Mouse (Mus musculus) adrenal gland, adult 2 months (tissue): ENCODE results near the gene Ctcfl. TPM values are rescaled to one million over a fixed set of nuclear protein-coding genes. Genes with fewer than 3 reads are reported as not detected.
"Not testable (repeated sequence)": the region's sequence is repeated elsewhere in the genome, so short reads cannot be mapped to it uniquely, and the experiment has no call there.

Source experiments
- DNase-seq: peaks from one replicate; pipeline ENCODE4 v3.0.0; 2021
- polyA plus RNA-seq: library from polyadenylated mRNA; depleted of rRNA; stranded (reverse); fragments of >200 nt; gene quantifications from 2 replicates; pipeline ENCODE4 v1.2.3, GENCODE M21; 2012
- total RNA-seq, 2 experiments: library from RNA; stranded (reverse); gene quantifications; 2 replicates each; pipeline ENCODE4 v1.2.3; 2021

Ctcfl gene
- total and polyA plus RNA-seq, 3 experiments: 0.10 to 0.12 TPM; not detected in 1

- DNase-seq: peak; percentile 67
Measured at GRCm38 (mm10) chr2:173143611-173144010, 24.3 kb upstream of the Ctcfl start.

- no peak for DNase-seq
Measured at GRCm38 (mm10) chr2:173138323-173139239, 19.3 kb upstream of the Ctcfl start.

GRCm38 (mm10) chr2:173134695-173135094, 15.4 kb upstream of the Ctcfl start:
- DNase-seq: no peak

DNA sequence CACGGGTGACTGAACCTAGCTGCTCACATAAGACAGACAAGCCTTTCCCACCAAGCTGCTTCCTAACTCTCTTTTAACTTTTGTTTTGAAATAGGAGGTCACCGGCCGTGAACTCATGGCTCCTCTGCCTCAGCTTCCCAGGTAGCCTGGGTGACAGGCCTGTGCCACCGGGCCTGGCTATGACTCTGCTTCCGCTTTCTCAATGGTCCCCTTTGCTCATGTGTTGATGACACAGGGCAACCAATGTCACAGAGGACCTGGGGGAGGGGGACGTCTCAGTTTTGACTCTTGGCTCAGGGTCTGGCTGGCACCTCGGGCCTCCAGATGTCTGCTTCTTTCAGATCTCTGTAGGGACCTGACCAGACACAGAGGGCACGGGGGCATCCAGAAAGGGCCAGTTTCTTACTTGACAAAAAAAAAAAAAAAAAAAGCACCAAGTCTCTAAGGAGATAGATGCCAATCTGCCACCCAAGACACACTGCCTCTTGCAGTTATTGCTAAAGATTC, 13.5 kb upstream of the Ctcfl start:
- DNase-seq: peak; percentile 33

- no peak for DNase-seq
Measured at GRCm38 (mm10) chr2:173132262-173132661, 12.9 kb upstream of the Ctcfl start.

DNA sequence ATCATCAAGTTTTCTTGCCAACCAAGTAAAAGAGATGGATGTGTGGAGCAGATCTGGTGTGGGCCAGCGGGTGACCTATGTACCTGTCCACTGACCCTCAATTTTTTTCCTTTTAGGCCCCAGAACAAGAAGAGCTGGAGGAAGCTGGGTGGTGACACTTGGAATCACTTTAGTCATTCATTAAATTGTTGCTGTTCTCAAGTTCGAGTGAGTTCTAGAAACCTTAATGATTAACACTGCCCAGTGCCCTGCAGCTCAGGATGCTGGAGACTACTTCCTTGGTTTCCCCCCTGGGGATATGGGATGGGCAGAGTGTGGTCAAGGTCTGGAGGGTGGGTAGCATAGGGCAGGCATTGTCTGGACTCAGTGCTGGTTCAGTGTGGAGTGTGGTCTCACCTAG, 9.8 kb upstream of the Ctcfl start:
- DNase-seq: no peak

- no peak for DNase-seq
Measured at GRCm38 (mm10) chr2:173126386-173126785, 7.1 kb upstream of the Ctcfl start.

DNA sequence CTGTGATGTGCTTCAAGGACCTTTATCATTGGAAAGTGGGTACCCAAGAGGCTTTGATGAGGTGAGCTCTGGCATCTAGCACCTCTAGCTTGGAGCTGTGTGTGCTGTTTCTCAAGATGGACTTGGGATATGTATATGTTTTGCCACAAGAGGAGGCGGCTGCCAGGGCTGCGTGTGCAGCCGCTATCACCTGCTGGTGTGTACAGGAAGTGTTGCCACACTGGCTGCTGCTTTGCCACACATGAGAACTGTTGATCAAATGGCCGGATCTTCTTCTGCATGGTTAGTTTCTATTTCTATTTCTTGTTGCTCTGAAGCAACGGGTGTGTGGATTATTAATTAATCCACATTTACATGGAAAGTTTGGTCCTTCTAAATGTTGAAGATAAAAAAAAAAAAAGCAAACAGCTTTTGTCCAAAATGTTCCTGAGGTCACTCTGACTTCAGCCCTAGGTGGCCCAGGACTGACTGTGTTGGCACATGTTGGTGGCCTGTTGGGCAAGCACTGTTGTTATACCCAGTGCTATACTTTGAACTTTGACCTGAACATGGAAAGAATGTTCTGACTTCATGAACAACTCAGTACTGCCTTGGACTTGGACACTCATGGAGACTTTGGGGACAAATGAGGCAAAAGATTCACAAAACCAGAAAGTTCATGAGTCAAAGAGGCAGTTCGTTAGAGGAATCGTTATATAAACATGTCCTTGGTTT, 4.9 kb upstream of the Ctcfl start:
- DNase-seq: no peak

DNA sequence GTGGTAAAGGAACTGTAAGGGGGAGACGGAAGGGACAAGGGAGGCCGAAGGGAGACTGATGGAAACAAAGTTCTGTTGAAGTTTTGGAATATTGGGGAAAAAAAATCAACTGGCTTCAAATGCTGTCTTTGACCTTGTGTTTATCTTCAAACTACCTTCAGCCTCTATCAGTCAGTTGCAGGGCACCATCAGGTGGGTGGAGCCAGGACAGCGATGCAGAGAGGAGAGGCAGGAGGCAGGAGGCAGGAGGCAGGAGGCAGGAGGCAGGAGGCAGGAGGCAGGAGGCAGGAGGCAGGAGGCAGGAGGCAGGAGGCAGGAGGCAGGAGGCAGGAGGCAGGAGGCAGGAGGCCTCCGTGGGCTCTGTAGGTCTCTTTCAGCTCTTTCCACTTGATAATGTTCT, 792 bp upstream of the Ctcfl start:
- DNase-seq: not testable (repeated sequence)

GRCm38 (mm10) chr2:173113796-173114195, 5.5 kb downstream of the Ctcfl start:
- DNase-seq: not testable (repeated sequence)

DNA sequence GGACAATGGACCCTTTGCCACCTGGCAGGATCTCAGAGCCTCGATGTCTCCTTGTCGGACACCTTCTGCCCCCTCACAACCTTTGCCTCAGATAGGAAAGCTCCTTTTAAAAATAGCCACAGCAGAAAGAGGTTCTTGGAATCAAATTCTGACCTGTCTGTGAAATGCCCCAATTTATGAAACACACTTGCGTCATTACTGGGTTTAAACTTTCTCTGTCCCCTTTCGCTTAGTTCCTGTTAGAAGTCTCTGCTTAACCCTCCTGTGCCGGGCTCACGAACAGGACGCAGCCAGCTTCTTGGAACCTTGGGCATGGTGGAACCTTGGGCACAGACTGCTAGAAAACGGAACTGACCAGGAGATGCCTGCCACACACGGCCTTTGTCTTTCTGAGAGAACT, 8.8 kb downstream of the Ctcfl start:
- peak; percentile 24 for DNase-seq

DNA sequence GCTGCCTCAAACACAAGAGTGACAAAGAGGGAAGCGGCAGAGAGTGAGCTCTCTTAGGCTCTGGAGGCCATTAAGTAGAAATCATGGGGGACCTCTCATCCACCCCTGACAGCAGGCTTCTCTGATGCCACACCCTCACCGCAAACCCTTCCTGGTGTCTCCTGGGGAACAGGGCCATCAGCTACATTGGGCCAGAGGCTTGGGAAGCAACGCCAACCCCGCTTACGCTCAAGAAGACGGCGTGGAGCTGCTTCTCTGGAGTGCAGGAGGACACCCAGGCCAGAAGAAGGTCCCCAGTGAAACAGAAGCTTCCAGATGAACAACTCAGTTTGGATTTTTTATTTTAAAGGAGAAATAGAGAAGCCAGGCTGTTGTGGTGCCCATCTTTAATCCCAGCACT, 9.8 kb downstream of the Ctcfl start:
- DNase-seq: no peak

GRCm38 (mm10) chr2:173108509-173109190, 10.7 kb downstream of the Ctcfl start:
- DNase-seq: no peak

DNA sequence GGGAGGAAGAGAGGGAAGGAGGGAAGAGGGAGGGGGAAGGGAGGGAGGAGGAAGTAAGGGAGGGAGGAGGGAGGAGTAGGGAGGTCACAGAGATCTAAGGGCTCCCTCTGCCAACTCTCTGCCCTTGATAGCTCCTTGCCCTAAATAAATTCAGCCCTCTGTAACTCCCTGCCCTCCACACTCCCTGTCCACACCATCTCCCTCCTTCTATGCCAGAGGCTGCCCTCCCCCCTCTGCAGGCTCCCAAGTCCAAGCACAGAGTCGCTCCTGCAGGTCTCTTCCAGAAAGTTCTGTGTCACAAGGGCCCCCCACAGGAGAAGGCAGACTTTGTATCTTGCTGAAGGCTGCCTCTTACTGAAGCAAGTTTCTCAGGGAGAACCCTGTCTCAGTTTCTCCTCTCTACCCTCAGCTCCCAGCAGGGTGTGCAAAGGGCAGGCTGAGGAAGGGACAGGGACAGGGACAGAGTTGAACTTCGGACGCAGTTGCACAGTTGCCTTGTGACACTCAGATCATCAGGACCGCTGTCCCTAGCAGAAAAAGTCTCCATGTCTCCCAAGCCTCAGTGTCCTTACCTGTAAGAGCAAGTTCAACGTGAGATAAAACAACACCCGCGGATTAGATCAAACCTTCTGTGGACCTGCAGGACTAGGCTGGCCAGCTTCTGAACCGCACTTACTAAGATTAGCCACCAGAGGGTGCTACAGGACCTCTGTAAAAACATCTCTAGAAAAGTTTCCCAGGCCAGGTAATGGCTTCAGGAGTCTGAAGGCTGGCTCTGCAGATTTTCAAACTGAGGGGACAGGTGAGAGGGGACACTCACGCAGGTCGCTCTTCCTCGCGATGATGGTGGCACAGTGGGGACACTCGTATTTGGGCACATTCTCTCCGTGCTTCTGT, 12.2 kb downstream of the Ctcfl start:
- DNase-seq: peak; percentile 61

- DNase-seq: no peak
Measured at GRCm38 (mm10) chr2:173106409-173106808, 12.9 kb downstream of the Ctcfl start.

GRCm38 (mm10) chr2:173097337-173097736, 22.0 kb downstream of the Ctcfl start:
- DNase-seq: not testable (repeated sequence)

DNA sequence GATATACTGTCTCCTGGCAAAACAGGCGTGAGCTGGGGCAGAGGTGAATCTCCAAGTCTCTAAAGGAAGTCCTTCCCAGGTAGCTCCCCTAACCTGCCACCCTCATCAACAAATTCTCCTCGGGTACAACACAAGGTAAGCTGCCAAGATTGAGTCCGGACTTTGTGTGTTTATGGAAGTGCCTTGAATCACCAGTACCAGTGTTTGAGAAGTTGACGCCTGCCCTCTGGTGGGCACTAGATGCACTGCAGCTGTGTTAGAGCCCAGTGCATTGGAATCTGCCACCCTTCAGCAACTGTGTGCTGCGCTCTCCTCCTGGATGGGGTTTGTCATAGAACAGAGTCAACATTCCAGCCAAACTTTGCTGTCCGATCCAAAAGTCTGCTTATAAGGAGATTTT, 29.9 kb downstream of the Ctcfl start:
- DNase-seq: peak; percentile 83

DNA sequence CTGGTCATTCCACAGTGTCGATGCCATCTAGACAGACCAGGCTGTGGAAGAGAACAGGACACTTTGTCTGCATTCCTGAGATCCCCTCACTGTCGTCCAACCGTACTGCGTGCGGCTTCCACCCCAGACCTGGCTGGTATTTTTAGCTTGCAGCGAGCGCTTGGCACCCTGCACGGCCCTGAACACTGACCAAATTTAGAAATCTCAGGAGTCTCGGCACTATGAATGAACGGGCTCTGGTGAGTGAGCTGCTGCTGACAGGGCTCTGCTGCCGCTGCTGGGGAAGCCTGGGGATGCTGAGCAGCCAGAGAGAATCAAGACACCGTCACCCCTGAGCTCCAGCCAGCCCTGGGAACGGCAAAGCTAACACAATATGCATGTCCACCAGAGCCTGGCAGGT, 31.9 kb downstream of the Ctcfl start:
- peak; percentile 42 for DNase-seq

GRCm38 (mm10) chr2:173085763-173086162, 33.6 kb downstream of the Ctcfl start:
- DNase-seq: no peak

GRCm38 (mm10) chr2:173084871-173085270, 34.5 kb downstream of the Ctcfl start:
- no peak for DNase-seq
